Mouse (Mus musculus) cerebellum, postnatal 14 days (tissue): ENCODE measurements around the gene Imp3.
"Not testable (repeated sequence)": the region's sequence is repeated elsewhere in the genome, so short reads cannot be mapped to it uniquely, and the experiment has no call there.

Source experiments
- DNase-seq, 2 experiments: peaks; one replicate each; pipeline ENCODE4 v3.0.0; 2021; ENCODE audit warnings: mixed read lengths in 2 of 2

Gene Imp3

DNA sequence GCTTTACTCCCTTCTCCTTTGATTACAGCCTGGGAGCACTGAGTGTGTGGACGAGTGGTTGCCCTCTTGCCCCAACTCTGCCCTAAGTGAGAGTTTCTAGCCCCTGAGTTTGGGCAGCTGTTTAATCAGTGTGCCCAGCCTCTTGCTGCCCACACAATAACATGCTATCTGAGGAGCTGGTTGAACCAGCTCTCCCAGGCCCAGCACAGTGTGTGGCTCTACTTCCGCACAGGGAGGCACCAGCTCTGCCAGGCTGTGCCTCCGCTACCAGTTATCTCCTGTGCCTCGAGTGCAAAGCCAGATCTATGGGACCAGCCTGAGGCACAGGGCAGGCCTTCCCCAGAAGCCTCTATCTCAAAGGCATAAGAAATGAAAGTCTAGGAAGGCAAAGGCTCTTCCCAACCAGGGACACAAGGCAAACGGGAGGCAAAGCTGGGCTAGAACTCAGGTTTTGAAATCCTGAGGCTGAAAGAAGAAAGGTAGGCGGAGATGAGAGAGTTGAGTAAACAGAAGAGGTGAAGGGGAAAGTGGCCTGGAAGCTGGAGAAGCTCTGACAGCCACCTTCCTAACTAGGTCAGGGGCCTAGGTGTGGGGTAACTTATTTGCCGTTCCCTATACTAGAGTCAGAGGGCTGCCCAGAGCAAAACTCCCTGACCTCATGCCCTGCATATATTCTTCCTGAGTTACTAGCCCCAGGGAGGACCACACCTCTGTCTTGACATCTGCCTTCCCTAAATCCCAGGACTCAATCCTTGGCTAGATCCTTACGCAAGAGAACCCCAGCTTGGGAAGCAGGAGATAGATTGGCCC lies 13.2 kb upstream of the Imp3 start:
- no peak for DNase-seq

DNA sequence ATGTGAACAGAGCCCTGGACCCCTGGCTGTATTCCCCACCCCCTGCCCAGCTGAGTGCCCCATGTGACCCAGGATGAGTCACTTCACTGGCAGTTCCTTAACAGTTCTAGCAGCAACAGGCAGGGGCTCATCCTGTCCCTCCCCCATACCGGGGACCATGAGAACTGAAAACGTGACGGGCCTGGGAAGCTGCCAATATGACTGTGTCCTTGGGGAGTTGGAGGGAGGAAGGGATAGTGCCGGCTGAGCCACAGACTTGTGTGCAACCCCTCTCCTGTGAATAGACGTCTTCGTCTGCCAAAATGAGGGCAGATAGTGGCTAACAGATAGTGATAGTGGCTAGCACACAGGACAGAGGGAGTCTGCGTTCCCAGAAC lies 12.6 kb upstream of the Imp3 start:
- peak in 1 of 2 experiments; percentile 55 for DNase-seq

DNA sequence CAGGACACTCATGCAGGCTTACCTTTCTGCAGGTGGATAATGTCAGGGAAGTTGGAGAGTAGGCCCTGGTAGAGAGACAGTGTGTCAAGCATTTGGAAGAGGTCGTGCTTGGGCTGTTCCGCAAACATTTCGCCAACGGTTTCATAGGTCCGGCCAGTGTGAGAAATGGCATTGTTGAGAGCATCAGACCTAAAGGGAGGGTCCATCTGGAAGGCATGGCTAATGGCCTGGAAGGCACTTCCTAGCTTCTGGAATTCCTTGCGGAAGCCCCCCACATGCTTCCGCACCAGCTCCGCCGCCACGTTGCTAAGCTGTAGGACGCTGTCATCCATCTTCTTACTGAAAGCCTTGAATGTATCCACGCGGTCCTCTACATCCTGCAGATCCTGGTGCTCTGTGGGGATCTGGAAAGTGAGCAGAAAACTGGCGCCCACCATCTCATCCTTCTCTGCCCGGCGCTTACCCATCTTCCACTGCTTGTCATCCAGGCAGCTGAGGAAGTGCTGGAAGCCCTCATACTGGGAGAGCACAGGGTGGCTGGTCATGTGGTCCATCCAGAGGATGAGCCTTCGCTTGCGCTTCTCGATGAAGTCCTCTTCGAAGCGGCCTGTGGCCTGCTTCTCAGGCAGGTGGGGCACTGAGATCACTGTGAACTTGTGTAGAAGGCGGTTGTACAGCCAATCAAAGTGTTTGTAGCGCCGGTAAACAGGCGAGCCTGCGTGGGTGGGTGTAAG lies 11.8 kb upstream of the Imp3 start:
- no peak for DNase-seq

DNA sequence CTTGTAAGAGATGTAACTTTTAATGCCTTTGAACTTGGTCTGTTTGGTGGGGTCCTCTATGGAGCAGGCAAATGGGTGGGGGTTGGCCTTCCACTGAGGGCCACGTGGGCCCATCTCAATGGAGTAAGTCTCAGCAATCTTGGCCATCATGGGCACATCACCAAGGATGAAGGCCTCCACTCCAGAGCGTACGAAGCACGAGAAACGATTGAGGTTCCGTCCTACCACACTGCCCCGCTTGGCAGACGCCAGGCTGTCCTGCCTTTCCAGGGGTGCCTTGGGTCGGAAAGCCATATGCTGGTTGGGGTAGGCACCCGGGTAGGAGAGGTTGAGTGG lies 11.3 kb upstream of the Imp3 start:
- no peak for DNase-seq

DNA sequence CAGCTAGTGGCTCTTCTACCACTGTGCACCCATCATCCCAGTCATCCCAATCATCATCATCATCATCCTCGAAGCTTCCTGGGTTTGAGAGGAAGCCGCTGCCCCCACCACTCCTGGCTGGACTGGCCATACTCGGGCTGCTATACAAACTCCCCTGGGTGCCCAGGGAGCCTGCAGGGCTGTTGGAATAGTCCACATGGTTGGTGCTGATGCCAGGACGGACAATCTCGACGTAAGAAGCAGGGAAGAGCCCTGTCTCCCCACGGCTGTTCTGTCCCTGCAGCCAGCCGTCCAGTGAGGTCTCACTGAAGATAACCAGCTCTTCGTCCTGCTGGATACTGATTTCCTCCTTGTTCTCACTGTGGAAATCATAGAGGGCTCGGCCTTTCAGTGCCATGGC lies 10.9 kb upstream of the Imp3 start:
- no peak for DNase-seq

DNA sequence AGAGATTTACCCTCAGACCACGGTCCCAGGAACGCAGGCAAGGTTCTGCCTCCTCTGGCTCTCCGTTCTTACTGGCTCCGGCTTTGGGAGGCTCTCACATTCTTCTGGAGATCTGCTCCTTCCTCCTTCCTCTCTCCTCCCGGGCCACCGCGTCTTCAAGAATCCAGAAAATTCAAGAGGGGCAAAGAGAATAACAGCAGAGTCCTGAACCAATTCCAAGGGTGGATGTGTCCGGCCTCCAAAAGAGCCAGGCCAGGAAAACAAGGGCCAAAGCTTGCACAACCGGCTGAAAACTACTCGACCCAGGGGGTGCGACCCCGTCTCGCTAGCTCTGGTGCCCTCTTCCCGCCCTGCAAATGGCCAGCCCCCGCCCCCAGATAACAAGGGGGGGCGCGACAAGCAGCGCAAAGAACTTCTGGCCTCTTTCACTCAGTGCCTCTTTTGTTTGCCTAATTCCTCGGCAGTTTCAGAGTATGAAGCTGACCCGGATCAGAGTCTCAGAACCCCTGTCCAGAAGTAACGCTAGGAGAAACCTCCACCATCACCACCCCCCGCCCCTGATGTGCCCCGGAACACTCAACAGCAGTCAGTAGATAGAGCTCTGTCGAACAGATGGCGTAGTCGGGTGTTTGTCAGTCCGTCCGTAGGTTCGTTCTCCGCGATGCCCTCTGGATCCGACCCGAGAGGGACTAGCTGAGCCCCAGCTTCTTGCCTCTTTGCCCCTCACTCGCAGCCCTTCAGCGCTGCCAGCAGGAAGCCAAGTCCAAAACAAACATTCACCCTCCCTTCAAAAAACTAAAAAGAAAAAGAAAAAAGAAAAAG lies 9.9 kb upstream of the Imp3 start:
- DNase-seq = no peak

DNA sequence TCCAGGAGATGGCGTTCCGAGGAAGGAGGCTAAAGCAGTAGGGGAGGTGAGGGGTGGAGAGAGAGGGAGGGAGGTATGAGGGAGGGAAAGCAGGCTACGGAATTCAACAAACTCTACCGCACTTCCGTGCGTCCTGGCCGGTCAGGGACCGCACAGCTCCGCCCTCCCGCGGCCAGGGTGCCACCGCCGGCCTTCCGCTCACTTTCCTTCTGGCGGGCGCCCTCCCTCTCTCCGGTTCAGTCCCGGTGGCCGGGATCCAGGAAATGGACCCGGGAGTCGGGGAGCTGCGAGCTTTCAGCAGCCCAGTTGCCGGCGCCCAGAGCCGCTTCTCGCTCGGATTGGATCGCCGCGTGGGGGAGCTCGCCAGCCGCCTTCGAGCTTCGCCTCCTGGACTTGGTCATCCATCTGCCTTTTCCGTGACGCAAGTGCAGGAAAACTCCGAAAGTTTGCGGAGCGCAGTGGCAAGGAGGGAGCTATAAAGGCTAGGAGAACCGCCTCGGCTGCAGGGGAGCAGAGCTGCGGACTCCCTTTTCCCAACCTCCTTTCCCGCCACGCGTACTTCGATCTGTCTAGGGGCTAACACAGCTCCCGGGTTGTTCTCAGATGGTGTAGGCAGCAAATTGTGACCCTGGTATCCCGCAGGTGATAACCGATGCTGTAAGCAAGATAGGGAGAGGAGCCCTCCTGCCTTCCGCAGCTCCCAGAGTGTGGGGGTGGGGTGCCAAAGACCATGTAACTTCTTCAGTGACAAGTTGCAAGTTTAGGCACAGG lies 9.0 kb upstream of the Imp3 start, which contains the start of gene Snx33:
Gene Snx33 (minus strand): TSS at position 331 of the 771 bp plus-strand sequence.
- peak; percentile 92 to 93 for DNase-seq

DNA sequence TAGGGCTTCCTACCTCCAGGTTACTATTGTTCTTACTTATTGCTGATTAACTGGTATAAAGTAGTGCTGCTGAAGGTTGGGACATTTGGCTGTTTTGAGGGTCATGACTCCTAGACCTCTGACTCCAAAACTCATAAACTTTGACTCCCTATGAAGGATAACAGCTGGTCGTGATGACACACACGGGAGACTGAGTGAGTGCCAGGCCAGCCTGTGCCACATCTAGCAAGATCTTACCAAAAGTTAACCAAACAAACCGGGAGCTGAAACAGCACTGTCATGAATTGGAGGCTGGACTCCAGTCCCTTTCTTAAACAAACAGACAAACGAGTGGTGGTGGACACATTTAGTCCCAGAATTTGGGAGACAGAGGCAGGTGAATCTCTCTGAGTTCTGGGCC lies 7.8 kb upstream of the Imp3 start:
- no peak for DNase-seq

DNA sequence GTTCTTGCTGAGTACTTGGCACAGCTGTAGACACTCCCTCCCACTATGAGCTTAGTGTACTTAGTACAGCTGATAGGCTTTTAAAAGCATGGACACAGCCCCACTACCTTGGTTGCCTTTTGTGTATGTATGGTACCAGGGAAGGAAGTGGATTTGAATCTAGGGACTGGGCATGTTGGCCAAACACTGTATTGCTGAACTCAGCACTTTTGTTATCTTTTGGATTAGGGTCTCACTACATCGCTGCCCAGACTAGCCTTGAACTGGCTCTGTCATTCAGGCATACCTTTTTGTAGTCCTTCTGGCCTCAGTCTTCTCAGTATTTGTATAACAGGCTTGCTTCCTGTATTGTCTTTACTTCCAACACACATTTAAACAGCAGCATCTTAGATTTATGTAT lies 6.7 kb upstream of the Imp3 start:
- no peak for DNase-seq

DNA sequence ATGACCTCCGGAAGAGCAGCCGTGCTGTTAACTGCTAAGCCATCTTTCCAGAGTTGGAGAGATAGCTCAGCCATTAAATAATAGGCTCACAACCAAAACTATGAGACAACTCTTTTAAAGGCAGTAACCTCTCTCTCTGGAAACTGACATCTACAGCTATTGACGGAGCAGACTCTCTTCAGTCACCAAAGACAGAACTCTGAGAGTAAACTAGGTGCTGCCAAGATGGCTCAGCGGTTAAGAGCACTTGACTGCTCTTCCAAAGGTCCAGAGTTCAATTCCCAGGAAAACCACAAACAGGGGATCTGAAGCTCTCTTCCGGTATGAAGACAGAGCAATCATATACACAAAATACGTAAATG lies 433 bp upstream of the Imp3 start:
- peak in 1 of 2 experiments; percentile 27 for DNase-seq

DNA sequence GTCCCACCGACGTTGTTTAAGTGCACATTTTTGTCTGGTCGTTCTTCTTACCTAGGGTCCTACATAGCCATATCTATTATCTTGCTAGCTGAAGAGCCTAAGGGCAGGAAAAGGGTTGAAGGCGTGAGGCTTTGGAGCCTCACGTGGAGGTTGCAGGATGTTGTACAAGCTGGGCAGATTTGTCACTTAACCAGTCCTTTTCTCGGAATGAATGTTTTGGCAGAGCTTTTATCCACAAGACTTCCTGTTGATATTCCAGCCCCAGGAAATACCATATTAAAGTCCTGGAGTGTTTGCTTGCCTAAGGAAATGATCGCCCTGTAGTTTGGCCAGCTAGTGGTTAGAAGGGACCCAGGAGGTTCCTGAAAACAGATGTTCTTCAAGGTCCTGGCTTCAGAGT lies 1.1 kb downstream of the Imp3 start:
- DNase-seq = no peak

DNA sequence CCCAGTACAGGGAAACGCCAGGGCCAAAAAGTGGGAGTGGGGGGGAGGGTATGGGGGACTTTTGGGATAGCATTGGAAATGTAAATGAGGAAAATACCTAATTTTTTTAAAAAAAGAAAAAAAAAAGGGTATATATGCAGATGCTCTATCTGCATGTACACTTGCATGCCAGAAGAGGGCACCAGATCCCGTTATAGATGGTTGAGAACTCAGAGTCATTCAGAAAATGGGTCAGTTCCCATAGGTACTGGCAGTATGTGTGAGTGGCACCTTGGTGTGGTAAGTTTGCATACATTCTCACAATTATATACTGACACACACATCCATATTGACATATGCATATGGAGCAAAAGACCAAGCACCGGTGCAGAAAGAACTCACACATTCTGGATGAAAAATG lies 10.2 kb downstream of the Imp3 start:
- DNase-seq = peak; percentile 71 to 75

DNA sequence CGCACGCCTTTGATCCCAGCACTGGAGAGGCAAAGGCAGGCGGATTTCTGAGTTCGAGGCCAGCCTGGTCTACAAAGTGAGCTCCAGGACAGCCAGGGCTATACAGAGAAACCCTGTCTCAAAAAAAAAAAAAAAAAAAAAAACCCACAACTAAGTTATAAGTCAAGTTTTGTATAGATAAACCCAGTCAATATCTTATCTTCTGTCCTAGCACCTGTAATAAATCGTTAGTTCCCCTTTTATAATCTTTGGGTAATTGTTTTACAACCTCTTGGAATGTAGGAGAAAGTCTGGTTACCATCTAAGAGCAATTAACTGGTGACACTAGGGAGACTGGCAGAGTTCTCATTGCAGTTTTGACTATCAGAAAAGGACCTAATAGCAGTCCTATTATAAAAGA lies 11.4 kb downstream of the Imp3 start:
- not testable (repeated sequence) for DNase-seq

DNA sequence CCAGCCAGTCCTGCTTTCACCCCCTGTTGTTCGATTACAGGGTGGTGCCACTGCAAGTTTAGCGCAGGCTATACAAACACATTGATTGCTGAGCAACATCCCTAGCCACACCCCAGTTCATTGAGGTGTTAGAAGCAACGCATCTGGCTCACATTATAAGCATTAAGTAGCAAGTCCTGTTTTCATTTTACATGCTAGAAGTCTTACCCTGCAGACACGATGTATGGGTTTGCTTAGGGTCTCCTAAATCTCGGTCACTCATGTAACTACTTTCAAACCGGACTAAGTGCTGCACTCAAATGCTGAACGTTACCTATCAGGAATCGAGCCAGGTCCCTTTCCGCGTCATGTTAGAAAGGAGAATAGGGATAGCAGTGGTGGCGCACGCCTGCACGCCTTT lies 12.5 kb downstream of the Imp3 start:
- DNase-seq = peak in 1 of 2 experiments; percentile 18

DNA sequence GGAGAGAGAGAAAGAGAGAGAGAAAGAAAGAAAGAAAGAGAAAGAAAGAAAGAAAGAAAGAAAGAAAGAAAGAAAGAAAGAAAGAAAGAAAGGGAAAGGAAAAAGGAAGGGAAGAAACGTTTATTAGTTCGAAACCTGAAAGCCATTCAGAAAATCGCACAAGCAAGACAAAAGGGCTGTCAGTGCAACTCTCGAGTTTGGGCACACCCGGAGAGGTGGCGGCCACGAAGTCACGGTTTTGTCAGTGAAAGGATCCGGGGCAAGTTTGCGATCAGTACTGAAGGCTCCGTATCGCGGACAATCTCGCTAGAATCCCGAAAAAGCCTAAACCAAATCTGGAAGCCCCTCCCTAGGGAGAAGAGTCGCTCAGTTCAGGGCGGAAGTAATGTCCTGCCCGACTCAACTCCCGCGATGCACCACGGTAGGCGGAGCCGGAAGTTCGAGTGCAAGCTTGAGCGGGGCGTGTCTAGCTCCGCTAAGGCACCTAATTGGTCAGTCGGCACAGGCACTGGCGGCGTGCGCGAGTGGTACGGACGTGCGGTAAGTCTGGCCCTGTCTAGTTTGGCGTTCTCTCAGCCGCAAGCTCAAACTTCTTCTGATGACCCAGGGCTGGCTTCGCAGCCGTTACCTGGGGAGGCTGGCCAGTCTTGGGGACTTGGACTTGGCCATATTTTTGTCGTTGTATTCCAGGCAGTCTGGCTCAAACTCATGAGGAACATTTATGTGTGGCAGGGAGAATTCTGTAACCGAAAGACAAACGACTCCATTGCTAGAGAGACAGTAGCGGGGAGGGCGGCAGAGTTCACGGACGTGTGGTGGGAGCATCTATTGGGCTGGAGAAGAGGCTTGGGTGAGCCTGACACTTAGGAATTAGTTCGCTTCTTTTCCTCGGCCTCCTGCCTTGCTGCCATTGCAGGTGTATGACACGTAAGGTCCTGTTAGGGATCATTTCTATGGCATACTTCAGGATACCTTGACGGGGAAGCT lies 13.4 kb downstream of the Imp3 start, which contains the start of gene Snupn:
Gene Snupn (plus strand): TSS at position 465 of the 987 bp plus-strand sequence.
- DNase-seq = peak; percentile 95 to 96

DNA sequence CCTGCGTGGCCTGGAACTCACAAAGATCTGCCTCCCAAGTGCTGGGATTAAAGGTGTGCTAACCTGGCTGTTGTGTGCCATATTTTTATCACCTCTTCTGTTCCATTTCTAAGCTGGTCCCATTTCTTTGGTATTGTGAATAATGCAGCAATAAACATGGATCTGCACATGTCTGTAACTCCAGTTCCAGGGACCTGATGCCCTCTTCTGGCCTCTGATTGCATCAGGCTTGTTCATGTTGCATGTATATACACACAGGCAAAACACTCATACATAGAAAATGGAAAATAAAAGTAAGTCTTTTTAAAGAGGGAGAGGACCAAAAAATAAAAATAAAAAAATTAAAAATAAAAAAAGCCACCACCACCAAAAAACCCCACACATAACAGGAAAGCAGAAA lies 16.3 kb downstream of the Imp3 start:
- no peak for DNase-seq

DNA sequence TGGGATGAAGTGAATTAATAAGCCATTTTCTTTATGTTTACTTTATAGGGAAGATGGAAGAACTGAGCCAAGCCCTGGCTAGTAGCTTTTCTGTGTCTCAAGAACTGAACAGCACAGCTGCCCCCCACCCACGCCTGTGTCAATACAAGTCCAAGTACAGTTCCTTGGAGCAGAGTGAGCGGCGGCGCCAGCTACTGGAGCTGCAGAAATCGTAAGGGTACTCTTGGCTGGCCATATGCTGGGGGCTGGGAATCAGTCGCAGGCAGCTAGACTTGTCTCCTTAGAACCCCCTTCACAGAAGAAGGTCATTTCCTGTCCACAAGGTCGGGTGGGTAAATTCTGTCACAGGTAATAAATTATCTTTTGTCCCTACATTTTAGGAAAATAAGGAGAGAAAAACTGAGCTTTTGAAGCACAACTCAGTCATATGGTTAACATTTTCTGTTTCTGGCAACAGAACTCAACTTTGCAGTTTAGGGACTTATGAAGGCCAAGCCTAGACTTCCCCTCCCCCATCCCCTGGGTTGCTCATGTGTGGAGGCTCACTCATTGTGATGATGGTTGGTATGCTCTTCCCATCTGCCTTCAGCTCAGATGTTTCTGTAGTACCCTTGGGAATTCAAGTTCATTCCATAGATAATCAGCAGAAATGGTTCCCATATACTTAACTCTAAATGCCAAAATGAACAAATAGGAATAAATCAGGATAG lies 19.8 kb downstream of the Imp3 start:
- no peak for DNase-seq

DNA sequence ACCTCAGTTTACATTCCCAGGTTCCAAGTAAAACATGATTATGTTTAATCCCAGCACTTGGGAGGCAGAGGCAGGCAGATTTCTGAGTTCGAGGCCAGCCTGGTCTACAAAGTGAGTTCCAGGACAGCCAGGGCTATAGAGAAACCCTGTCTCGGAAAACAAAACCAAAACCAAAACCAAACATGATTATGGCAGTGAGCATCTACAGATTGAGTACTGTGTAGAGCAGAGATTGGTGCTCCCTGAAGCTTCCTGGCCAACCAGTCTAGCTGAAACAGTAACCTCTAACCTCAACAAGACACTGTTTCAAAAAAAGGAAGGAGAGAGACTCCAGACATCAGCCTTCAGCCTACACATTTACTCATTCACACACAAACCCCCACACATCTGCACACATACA lies 21.4 kb downstream of the Imp3 start:
- no peak for DNase-seq

DNA sequence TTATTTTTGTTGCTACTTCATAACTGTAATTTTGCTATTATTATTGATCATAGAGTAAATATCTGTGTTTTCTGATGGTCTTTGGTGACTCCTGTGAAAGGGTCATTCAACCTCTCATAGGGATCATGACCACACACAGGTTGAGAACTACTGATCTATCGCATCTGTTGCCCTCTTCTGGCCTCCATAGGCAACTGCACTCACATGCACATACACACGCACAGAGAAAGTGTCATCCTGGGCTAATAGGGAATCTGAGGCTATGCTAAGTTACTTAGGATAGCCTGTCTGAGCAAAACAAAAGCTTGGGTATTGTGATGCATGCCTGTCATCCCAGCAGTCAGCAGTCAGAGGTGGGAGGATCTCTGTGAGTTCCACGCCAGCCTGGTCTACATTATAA lies 24.3 kb downstream of the Imp3 start:
- no peak for DNase-seq

DNA sequence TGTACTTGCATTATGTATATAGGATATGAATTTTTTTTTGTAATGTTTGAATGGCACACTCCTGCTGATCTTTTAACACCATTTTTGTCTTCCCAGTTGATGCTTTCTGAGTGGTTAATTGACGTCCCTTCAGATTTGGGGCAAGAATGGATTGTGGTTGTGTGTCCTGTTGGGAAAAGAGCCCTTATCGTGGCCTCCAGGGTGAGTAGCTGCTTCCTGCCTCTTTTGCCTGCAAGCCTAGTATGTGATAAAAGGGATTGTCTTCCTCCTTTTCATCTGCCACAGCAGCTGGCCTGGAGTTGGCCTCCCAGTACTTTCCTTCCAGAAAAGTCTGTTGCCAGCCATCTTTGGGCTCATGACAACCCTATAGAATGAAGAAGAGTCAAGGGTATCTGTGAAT lies 32.9 kb downstream of the Imp3 start:
- DNase-seq = no peak
